Mouse (Mus musculus) naive thymus-derived CD4-positive, alpha-beta T cell, adult 5 months (primary cell): Measurements from ENCODE around the gene Nuf2. TPM values are rescaled to one million over a fixed set of nuclear protein-coding genes. Genes with fewer than 3 reads are reported as not detected.

ENCODE experiments used
- polyA plus RNA-seq: library from polyadenylated mRNA; unstranded; fragments of 100-300 nt; shearing (Covaris generic); gene quantifications from one replicate; pipeline ENCODE4 v1.2.1, GENCODE M21; 2017

Nuf2 gene
- polyA plus RNA-seq, result not detected

DNA sequence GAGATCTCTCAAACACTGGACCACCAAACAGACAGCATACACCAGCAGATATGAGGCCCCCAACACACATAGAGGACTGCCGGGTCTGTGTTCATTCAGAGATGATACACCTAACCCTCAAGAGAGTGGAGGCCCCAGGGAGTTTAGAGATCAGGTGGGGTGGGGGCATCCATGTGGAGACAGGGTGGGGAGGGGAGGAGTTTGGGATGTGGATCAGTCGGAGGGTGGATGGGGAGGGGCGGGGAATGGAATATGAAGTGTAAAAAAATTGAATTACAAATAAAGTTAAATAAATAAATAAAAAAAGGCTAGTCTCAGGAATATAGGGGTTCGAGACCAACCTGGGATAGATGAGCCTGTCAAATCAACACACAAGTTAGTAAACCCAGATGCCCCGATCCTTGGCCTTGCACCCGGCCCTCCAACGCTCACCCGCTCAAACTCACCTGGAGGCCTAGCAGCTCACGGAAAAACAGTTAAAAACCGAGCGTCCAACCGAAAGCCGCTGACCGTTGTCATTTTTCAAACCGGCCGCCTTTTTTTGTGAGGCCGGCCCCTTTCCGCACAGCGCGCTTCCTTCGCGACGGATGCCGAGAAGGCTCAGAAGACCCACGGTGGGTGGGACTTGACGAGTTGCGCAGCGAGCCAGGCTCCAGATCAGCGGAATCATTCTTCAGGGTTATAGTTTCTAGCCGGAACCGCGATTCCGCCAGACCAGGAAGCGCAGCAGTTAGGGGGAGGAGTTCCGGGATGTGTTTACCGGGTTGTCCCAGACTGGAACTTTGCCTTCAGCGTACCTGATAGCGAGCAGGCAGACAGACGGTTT is at the start of gene Nuf2:
Nuf2 (minus strand) TSS at position 589 of the 826 bp plus-strand sequence.

Other genes with a start within 250 kb of the Nuf2 start
- not detected for gene Rgs5, start 124.0 kb upstream of the Nuf2 start, polyA plus RNA-seq
- gene Rgs4, start 216.2 kb upstream of the Nuf2 start, polyA plus RNA-seq, result not detected